Mouse (Mus musculus): ENCODE results near the gene Tbc1d17. TPM values are rescaled to one million over a fixed set of nuclear protein-coding genes. Genes with fewer than 3 reads are reported as not detected.

Gene Tbc1d17
- polyA plus RNA-seq, 1 experiment from 2014 or later = 84.7 TPM

MicroRNAs encoded within 50 kb of the gene (microRNA counts, 519-probe panel; counts per million panel counts)
- not detected for microRNA mmu-miR-707

Small RNA genes lying within 50 kb of the gene (microRNA-seq; reads per million reads assigned to microRNA genes)
- not detected for gene Mir707

Other genes starting within 250 kb of the Tbc1d17 start
- gene Myh14, start 178.2 kb downstream of the Tbc1d17 start, polyA plus RNA-seq (2016; fragmentation: Nextera tagmentation; extraction: Ambion mirVana) = 3.2 and 4.2 TPM in 2 replicates
- not detected in 2 replicates for gene Izumo2, start 140.3 kb downstream of the Tbc1d17 start, polyA plus RNA-seq (2016; fragmentation: Nextera tagmentation; extraction: Ambion mirVana)
- gene Vrk3, start 100.7 kb downstream of the Tbc1d17 start, polyA plus RNA-seq (2016; fragmentation: Nextera tagmentation; extraction: Ambion mirVana) = 36.2 and 36.8 TPM in 2 replicates
- gene Zfp473, start 98.0 kb downstream of the Tbc1d17 start, polyA plus RNA-seq (2016; fragmentation: Nextera tagmentation; extraction: Ambion mirVana) = 2.6 and 3.3 TPM in 2 replicates
- gene Nup62, start 33.0 kb downstream of the Tbc1d17 start, polyA plus RNA-seq (2016; fragmentation: Nextera tagmentation; extraction: Ambion mirVana) = 105 and 114 TPM in 2 replicates
- 1.5 and 2.5 TPM in 2 replicates for gene Il4i1, start 32.7 kb downstream of the Tbc1d17 start, polyA plus RNA-seq (2016; fragmentation: Nextera tagmentation; extraction: Ambion mirVana)
- gene Atf5, start 32.4 kb downstream of the Tbc1d17 start, polyA plus RNA-seq (2016; fragmentation: Nextera tagmentation; extraction: Ambion mirVana) = 3.7 and 4.1 TPM in 2 replicates
- 106 and 110 TPM in 2 replicates for gene Akt1s1, start 88 bp downstream of the Tbc1d17 start, polyA plus RNA-seq (2016; fragmentation: Nextera tagmentation; extraction: Ambion mirVana)
- gene Pnkp, start 8.1 kb upstream of the Tbc1d17 start, polyA plus RNA-seq (2016; fragmentation: Nextera tagmentation; extraction: Ambion mirVana) = 35.5 and 37.3 TPM in 2 replicates
- 615 and 666 TPM in 2 replicates for gene Ptov1, start 20.7 kb upstream of the Tbc1d17 start, polyA plus RNA-seq (2016; fragmentation: Nextera tagmentation; extraction: Ambion mirVana)
- 116 and 127 TPM in 2 replicates for gene Med25, start 43.6 kb upstream of the Tbc1d17 start, polyA plus RNA-seq (2016; fragmentation: Nextera tagmentation; extraction: Ambion mirVana)
- gene Fuz, start 47.0 kb upstream of the Tbc1d17 start, polyA plus RNA-seq (2016; fragmentation: Nextera tagmentation; extraction: Ambion mirVana) = 21.6 and 24.8 TPM in 2 replicates
- 74.2 and 77.6 TPM in 2 replicates for gene Ap2a1, start 80.4 kb upstream of the Tbc1d17 start, polyA plus RNA-seq (2016; fragmentation: Nextera tagmentation; extraction: Ambion mirVana)
- 0.11 TPM in 1 of 2 replicates, not detected in the other for gene Tsks, start 94.1 kb upstream of the Tbc1d17 start, polyA plus RNA-seq (2016; fragmentation: Nextera tagmentation; extraction: Ambion mirVana)
- 27.8 and 29.9 TPM in 2 replicates for gene Cpt1c, start 125.8 kb upstream of the Tbc1d17 start, polyA plus RNA-seq (2016; fragmentation: Nextera tagmentation; extraction: Ambion mirVana)
- gene Prmt1, start 137.5 kb upstream of the Tbc1d17 start, polyA plus RNA-seq (2016; fragmentation: Nextera tagmentation; extraction: Ambion mirVana) = 704 and 706 TPM in 2 replicates
- gene Irf3, start 148.6 kb upstream of the Tbc1d17 start, polyA plus RNA-seq (2016; fragmentation: Nextera tagmentation; extraction: Ambion mirVana) = 90.9 and 97.2 TPM in 2 replicates
- 87.3 and 96.8 TPM in 2 replicates for gene Bcl2l12, start 149.6 kb upstream of the Tbc1d17 start, polyA plus RNA-seq (2016; fragmentation: Nextera tagmentation; extraction: Ambion mirVana)
- 42.1 and 46.9 TPM in 2 replicates for gene Scaf1, start 167.3 kb upstream of the Tbc1d17 start, polyA plus RNA-seq (2016; fragmentation: Nextera tagmentation; extraction: Ambion mirVana)
- 20.8 and 21.4 TPM in 2 replicates for gene Rras, start 168.9 kb upstream of the Tbc1d17 start, polyA plus RNA-seq (2016; fragmentation: Nextera tagmentation; extraction: Ambion mirVana)
- 15.0 and 16.2 TPM in 2 replicates for gene Prr12, start 203.8 kb upstream of the Tbc1d17 start, polyA plus RNA-seq (2016; fragmentation: Nextera tagmentation; extraction: Ambion mirVana)
- 60.6 and 69.7 TPM in 2 replicates for gene Nosip, start 213.3 kb upstream of the Tbc1d17 start, polyA plus RNA-seq (2016; fragmentation: Nextera tagmentation; extraction: Ambion mirVana)
- 21.2 and 21.7 TPM in 2 replicates for gene Prrg2, start 213.6 kb upstream of the Tbc1d17 start, polyA plus RNA-seq (2016; fragmentation: Nextera tagmentation; extraction: Ambion mirVana)
- 261 and 271 TPM in 2 replicates for gene Rcn3, start 243.1 kb upstream of the Tbc1d17 start, polyA plus RNA-seq (2016; fragmentation: Nextera tagmentation; extraction: Ambion mirVana)

Data from limb, embryonic 12.5 days (tissue).